Mouse (Mus musculus) limb, embryonic 15.5 days (tissue): ENCODE measurements at regions not wholly inside any gene's neighbourhood (a gene's known extent, or its start where the extent isn't known, plus 50 kb on each side); places are given as distances from the start of the nearest gene placed in this dataset.
"Not testable (repeated sequence)": the region's sequence is repeated elsewhere in the genome, so short reads cannot be mapped to it uniquely, and the experiment has no call there.

Source experiments
- ATAC-seq: fragments of 200-750 bp; cut with Nextera tagmentation; 2 replicates; pipeline ENCODE4 v1.8.0; 2017; ENCODE audit warnings: low read depth, moderate TSS enrichment; ENCODE audit not compliant: insufficient number of reproducible peaks, low FRiP score, low TSS enrichment
- H3K27ac ChIP-seq: fragments of 300-500 bp; sonication (generic); 2 replicates; pipeline ENCODE4 v1.5.1; 2015; ENCODE audit warnings: moderate library complexity, mild to moderate bottlenecking, inconsistent platforms
- H3K27me3 ChIP-seq: fragments of 300-500 bp; sonication (generic); 2 replicates; pipeline ENCODE4 v1.6.1; 2015; ENCODE audit warnings: inconsistent platforms
- H3K36me3 ChIP-seq: fragments of 300-500 bp; sonication (generic); 2 replicates; pipeline ENCODE4 v1.6.1; 2015; ENCODE audit warnings: inconsistent platforms
- H3K4me1 ChIP-seq: fragments of 300-500 bp; sonication (generic); 2 replicates; pipeline ENCODE4 v1.6.1; 2015; ENCODE audit warnings: inconsistent platforms
- H3K4me2 ChIP-seq: fragments of 300-500 bp; sonication (generic); 2 replicates; pipeline ENCODE4 v1.6.1; 2015; ENCODE audit warnings: mild to moderate bottlenecking, inconsistent platforms
- H3K4me3 ChIP-seq: fragments of 300-500 bp; sonication (generic); 2 replicates; pipeline ENCODE4 v1.5.1; 2015; ENCODE audit warnings: mild to moderate bottlenecking, inconsistent platforms
- H3K9ac ChIP-seq: fragments of 300-500 bp; sonication (generic); 2 replicates; pipeline ENCODE4 v1.6.1; 2015; ENCODE audit warnings: inconsistent platforms
- H3K9me3 ChIP-seq: fragments of 300-500 bp; sonication (generic); 2 replicates; pipeline ENCODE4 v1.6.1; 2016; ENCODE audit warnings: inconsistent platforms
- WGBS: fragments of 180-500 bp; shearing (Covaris S2); methylation state at CpG from one replicate; pipeline ENCODE4 v1.1.7; 2015; 5-methylcytosine and 5-hydroxymethylcytosine counted together

DNA sequence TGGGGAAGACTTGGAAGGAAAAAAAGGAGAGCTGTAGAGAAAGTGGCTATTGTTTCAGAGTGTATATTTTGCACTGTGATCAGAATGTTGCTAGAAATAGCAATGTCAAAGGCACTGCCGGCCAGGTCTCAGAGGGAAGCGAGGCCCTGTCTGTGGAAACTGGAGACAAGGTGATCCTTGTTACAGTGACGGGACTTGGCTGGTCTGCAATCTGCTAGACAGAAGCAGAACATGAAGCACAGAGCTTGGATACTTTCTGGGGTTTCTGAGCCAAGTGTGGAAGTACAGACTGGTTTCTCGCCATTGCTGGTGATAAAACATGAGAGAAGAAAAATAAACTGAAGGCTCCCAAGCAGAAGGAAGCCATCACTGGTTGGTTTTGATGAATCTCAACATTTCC is 198.3 kb upstream of the Slc7a14 start:
- Histone ChIP-seq H3K4me3 (no peak overlapping the region), H3K27ac (no peak overlapping the region), H3K27me3 (no peaks in the 10 kb centered on the region), H3K9ac (no peak overlapping the region), H3K9me3 (no peaks in the 10 kb centered on the region), H3K4me2 (no peak overlapping the region), H3K36me3 (no peaks in the 10 kb centered on the region), H3K4me1 (no peaks in the 10 kb centered on the region)
- ATAC-seq: no peak
- 57% methylated on average over 4 of the region's 4 CpGs for WGBS

DNA sequence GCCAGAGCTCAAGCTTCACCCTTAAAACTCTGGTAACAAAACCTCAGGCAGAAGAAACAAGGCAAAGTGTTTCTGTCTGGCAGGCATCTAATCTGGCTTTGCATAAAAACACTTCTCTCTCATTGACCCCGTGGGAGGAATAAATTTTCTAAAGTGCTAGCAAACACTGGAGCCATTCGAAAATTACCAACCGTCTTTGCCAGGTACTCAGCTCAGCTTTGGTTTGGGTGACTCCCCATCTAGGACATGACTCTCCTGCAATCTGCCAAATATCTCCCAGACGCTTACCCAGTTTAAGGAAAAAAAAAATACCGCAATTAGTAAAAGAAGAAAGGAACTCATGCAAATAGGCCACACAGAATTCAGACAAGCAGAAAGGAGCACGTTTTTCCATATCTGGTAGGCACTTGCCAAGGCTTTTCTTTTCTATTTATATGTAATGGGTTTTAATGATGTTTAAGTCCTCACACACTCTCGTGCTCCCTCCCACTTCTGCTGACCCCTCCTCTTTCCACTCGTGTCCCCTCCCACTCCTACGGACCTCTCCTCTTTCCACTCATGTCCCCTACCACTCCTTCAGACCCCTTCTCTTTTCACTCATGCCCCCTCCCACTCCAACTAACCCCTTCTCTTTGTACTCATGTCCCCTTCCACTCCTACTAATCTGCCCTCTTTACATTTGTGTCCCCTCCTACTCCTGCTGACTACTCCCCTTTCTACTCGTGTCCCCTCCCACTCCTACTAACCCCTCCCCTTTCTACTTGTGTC is 189.2 kb upstream of the Slc7a14 start:
- H3K9me3 ChIP-seq: no peaks in the 10 kb centered on the region
- H3K27ac ChIP-seq: no peak overlapping the region
- ATAC-seq: 0 out of 2 replicates have a peak, but pooled peaks have one; percentile 30
- no peak overlapping the region for H3K4me2 ChIP-seq
- no peak overlapping the region for H3K4me3 ChIP-seq
- H3K4me1 ChIP-seq: no peaks in the 10 kb centered on the region
- H3K27me3 ChIP-seq: no peaks in the 10 kb centered on the region
- H3K36me3 ChIP-seq: no peaks in the 10 kb centered on the region
- 57% methylated on average over 10 of the region's 10 CpGs for WGBS
- H3K9ac ChIP-seq: no peak overlapping the region

DNA sequence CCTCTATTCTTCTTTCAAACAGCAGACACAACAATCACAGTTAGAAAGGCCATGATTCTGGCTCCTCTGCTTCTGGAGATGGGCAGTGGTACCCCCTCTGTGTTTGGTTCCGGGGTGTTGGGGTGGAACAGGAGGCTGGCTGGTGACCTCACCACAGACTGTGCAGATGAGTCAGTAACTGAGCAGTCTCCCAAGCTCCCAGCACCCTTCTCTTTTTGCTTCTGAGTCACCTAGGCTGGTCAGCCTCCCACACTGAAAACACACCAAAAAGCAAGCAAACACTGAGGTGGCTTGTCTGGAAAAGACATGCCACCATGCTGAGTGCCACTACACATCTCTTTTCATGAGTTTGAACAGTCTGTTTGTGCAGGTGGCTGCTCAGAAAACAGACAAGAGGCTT is 185.1 kb upstream of the Slc7a14 start:
- ATAC-seq: no peak
- Histone ChIP-seq H3K4me2 (no peak overlapping the region), H3K36me3 (no peaks in the 10 kb centered on the region), H3K4me1 (no peaks in the 10 kb centered on the region), H3K27ac (no peak overlapping the region), H3K9ac (no peak overlapping the region), H3K9me3 (no peaks in the 10 kb centered on the region), H3K4me3 (no peak overlapping the region), H3K27me3 (no peaks in the 10 kb centered on the region)
- 82% methylated on average over 1 of the region's 1 CpGs for WGBS

DNA sequence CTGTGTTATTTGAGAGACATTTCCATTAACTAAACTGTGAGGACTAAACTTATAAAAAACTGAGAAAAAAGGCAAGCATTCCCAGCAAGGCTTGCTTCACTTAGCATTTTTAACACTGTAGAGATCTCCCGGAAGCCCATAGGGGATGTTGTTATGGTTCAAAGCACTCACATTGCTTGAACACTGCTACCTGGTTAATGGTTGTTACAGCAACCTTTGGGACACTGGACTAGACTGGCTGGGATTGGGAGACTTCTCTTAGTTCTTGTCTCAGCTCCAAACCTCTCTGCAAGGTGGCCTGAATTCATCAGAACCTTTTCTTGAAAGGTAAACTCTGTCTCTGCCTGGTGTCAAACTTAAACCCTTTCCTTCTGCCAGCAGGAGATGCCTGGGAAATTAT is 184.5 kb upstream of the Slc7a14 start:
- no peak overlapping the region for H3K4me2 ChIP-seq
- no peaks in the 10 kb centered on the region for H3K9me3 ChIP-seq
- no peak overlapping the region for H3K27ac ChIP-seq
- H3K9ac ChIP-seq: no peak overlapping the region
- no peaks in the 10 kb centered on the region for H3K27me3 ChIP-seq
- no peaks in the 10 kb centered on the region for H3K36me3 ChIP-seq
- H3K4me3 ChIP-seq: no peak overlapping the region
- no peaks in the 10 kb centered on the region for H3K4me1 ChIP-seq
- ATAC-seq: no peak
- WGBS: 89% methylated on average over 1 of the region's 1 CpGs

DNA sequence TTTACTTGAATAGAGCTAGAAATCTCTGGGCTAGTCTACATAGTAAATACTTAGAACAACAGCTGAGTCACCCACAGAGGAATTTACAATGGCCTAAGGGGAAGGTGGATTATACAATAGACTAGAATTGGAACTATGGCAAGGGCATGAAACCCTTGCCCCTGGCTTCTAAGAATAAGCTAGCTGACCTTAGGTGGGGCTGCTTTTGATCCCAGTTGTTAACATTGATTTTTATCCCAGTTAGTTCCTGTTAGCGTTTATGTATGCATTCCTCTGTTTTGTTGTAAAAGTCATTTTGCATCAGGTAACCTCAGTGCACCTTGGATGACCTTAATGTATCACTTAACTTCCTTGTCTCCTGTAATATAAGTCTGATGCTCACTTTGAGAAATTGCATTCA is 181.6 kb upstream of the Slc7a14 start:
- not testable (repeated sequence) for H3K9me3 ChIP-seq, ATAC-seq, H3K27me3 ChIP-seq, H3K36me3 ChIP-seq, H3K4me3 ChIP-seq, H3K27ac ChIP-seq, H3K4me1 ChIP-seq, H3K9ac ChIP-seq, H3K4me2 ChIP-seq
- 76% methylated on average over 1 of the region's 1 CpGs for WGBS

DNA sequence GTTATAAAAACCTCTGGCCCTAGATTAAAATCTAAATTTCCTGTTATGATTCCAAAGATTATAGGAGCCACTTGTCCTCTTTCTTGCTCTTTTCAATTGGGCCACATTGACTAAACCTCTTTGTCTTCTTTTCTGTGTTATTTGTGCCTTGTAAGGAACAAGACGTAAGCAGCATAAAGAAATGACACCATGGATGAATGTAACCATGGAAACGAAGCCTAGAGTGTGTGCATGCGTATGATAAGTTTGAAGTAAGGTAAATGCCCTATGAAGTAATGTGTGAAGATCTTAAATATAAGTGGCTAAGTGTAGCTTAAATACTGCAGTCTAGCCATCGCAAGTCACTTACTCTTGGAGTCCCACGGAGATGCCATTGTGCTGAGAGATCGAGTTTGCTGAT is 177.4 kb upstream of the Slc7a14 start:
- Histone ChIP-seq H3K9ac (no peak overlapping the region), H3K4me1 (no peaks in the 10 kb centered on the region), H3K27me3 (no peaks in the 10 kb centered on the region), H3K36me3 (no peaks in the 10 kb centered on the region), H3K4me2 (no peak overlapping the region), H3K4me3 (no peak overlapping the region), H3K27ac (no peak overlapping the region), H3K9me3 (no peaks in the 10 kb centered on the region)
- 87% methylated on average over 6 of the region's 6 CpGs for WGBS
- no peak for ATAC-seq

DNA sequence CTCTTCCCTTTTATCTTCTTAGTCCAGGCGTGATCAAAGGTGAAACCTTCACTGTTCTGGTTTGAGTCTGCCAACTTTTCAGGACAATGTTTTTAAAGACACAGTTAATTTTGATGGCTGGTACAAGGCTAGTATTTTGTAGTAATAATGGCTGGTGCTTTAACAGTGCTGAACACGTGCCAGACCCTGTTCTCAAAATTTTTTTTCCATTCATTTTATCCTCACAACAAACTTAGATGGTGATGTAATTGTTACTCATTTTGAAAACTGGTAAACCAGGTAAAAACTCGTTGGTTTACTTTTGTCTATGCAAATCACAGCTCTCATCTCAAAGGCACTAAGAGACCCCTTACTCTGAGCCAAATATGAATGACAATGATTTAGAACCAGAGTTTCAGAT is 171.8 kb upstream of the Slc7a14 start:
- no peak for ATAC-seq
- H3K9ac ChIP-seq: no peak overlapping the region
- no peaks in the 10 kb centered on the region for H3K27me3 ChIP-seq
- H3K36me3 ChIP-seq: no peaks in the 10 kb centered on the region
- H3K4me3 ChIP-seq: no peak overlapping the region
- H3K9me3 ChIP-seq: no peaks in the 10 kb centered on the region
- no peak overlapping the region for H3K4me2 ChIP-seq
- no peaks in the 10 kb centered on the region for H3K4me1 ChIP-seq
- no peak overlapping the region for H3K27ac ChIP-seq
- WGBS: 27% methylated on average over 3 of the region's 3 CpGs

DNA sequence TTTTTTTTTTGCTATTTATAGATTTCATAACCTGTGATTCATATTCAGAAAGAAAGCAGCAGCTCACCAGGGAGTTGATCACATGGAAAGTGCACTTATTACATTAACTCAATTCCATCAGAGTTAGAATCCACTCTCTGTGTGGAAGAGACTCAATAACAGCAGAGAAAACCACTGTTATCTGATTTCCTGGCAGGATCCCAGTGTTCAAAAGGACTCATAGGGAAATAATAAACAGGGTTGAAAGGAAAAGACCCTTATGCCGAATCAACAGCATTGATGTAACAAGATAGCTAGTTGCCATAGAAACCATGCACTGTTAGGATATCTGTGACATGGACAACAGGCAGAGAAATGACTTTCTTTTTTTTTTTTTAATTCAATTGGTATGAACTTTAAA is 157.7 kb upstream of the Slc7a14 start:
- Histone ChIP-seq H3K9me3 (no peaks in the 10 kb centered on the region), H3K4me3 (no peak overlapping the region), H3K4me1 (no peaks in the 10 kb centered on the region), H3K27ac (no peak overlapping the region), H3K36me3 (no peaks in the 10 kb centered on the region), H3K4me2 (no peak overlapping the region), H3K9ac (no peak overlapping the region), H3K27me3 (no peaks in the 10 kb centered on the region)
- WGBS: 39% methylated on average over 1 of the region's 1 CpGs
- ATAC-seq: no peak

DNA sequence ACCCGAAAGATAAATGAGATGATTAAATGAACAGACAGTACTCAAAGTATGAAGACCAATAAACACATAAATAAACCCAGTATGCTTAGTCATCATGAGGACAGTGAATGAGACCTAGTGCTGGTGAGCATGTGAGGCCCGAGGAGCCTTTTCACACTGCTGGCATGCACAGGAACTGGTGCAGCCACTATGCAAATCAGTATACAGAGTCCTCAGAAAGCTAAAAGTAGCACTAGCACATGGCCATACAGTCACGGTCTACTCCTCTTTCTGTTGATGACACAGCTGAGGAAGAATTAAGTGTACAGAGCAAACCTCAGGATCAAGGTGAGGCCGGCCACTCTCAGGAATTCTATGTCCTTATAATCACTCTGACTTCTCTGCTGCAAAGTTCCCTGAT is 154.1 kb upstream of the Slc7a14 start:
- Histone ChIP-seq H3K4me1 (no peaks in the 10 kb centered on the region), H3K4me3 (no peak overlapping the region), H3K4me2 (no peak overlapping the region), H3K36me3 (no peaks in the 10 kb centered on the region), H3K27me3 (no peaks in the 10 kb centered on the region), H3K9me3 (no peaks in the 10 kb centered on the region), H3K9ac (no peak overlapping the region), H3K27ac (no peak overlapping the region)
- WGBS: 75% methylated on average over 4 of the region's 4 CpGs
- no peak for ATAC-seq

DNA sequence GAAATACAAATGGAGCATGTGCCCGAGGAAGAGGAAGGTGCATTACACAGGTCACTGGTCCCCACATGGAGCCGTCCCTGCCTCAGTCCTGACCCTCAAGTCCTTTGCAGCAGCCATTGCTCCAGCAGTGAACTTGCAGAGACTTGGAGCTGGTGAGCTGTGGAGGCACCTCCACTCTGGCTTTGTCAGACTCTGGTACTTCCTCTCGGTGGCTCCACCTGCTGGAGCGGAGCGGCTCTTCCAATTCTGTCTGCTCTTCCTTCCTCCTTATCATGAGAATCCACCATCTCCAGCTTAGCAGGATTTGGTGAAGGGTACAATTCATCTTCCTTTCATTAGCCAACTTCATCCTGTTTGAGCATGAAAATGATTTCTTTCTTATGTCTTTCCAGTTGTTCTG is 149.3 kb upstream of the Slc7a14 start:
- Histone ChIP-seq H3K4me2 (no peak overlapping the region), H3K27me3 (no peaks in the 10 kb centered on the region), H3K9ac (no peak overlapping the region), H3K9me3 (no peaks in the 10 kb centered on the region), H3K4me1 (no peaks in the 10 kb centered on the region), H3K36me3 (no peaks in the 10 kb centered on the region), H3K27ac (no peak overlapping the region), H3K4me3 (no peak overlapping the region)
- WGBS: 64% methylated on average over 5 of the region's 5 CpGs
- ATAC-seq: no peak

DNA sequence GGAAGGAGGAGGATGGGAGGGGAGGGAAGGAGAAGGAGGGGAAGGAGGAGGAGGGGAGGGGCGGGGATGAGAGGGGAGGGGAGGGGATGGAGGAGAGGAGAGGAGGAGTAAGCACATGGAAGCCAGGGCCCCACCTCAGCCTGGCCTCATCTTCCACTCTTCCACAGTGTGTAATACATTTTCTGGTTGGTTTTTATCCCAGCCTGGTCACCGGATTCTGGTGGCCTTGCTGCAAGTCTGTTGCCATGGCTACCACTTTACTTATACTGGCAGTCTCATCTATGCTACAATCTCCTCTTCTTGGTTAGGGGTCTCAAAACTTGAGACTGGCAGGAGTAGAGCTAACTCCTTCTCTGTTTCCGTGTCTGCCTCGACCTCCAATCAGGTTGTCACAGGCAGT is 147.8 kb upstream of the Slc7a14 start:
- 62% methylated on average over 4 of the region's 4 CpGs for WGBS
- H3K27me3 ChIP-seq: no peaks in the 10 kb centered on the region
- no peak overlapping the region for H3K9ac ChIP-seq
- no peaks in the 10 kb centered on the region for H3K9me3 ChIP-seq
- no peaks in the 10 kb centered on the region for H3K4me1 ChIP-seq
- no peak overlapping the region for H3K4me3 ChIP-seq
- no peak overlapping the region for H3K27ac ChIP-seq
- no peaks in the 10 kb centered on the region for H3K36me3 ChIP-seq
- ATAC-seq: no peak
- H3K4me2 ChIP-seq: no peak overlapping the region

DNA sequence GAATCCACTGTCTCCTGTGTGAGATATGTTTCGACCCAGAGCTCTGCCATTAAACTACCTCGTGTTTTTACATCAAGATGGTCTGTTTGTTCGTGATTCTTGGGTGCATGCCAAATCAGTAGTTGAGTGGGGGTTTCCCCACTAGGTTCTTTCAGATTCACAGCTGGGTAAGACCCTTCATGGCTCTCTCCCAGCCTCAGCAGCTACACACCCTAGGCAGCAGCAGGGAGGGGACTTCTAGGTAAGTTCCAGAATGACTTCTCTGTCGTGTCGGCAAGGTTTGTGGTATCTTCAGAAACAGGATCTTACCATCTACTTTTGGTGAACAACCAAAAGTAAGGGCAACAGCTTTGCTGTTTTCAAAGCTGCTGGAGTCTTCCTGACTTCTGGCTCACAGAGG is 144.9 kb upstream of the Slc7a14 start:
- no peaks in the 10 kb centered on the region for H3K4me1 ChIP-seq
- WGBS: 73% methylated on average over 5 of the region's 5 CpGs
- no peak overlapping the region for H3K4me3 ChIP-seq
- no peak for ATAC-seq
- H3K9me3 ChIP-seq: no peaks in the 10 kb centered on the region
- H3K27ac ChIP-seq: no peak overlapping the region
- H3K9ac ChIP-seq: no peak overlapping the region
- no peak overlapping the region for H3K4me2 ChIP-seq
- no peaks in the 10 kb centered on the region for H3K36me3 ChIP-seq
- H3K27me3 ChIP-seq: no peaks in the 10 kb centered on the region

DNA sequence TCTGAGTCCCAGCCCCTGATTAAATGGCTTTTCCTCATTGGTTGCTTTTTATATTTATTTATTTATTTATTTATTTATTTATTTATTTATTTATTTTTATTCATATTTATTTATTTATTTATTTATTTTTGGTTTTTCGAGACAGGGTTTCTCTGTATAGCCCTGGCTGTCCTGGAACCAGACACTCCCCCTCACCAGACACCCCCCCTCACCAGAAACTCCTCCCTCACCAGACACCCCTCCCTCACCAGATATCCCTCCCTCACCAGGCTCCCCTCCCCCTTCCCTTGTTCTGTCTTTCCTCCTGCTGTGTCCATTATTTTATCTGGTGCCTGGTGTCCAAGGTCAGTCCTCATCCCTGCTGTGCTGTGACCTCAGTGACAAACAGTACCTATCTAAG is 134.7 kb upstream of the Slc7a14 start:
- Histone ChIP-seq H3K36me3 (no peaks in the 10 kb centered on the region), H3K4me1 (no peaks in the 10 kb centered on the region), H3K9ac (no peak overlapping the region), H3K4me3 (no peak overlapping the region), H3K27me3 (no peaks in the 10 kb centered on the region), H3K27ac (no peak overlapping the region), H3K9me3 (no peaks in the 10 kb centered on the region), H3K4me2 (no peak overlapping the region)
- WGBS: 83% methylated on average over 1 of the region's 1 CpGs
- ATAC-seq: no peak
